Mouse (Mus musculus): ENCODE measurements around the gene Slc35d2. TPM values are rescaled to one million over a fixed set of nuclear protein-coding genes. Genes with fewer than 3 reads are reported as not detected.
"Not testable (repeated sequence)": the region's sequence is repeated elsewhere in the genome, so short reads cannot be mapped to it uniquely, and the experiment has no call there.

The Slc35d2 gene
- polyA plus RNA-seq, 1 experiment from 2014 or later: 12.6 TPM

DNA sequence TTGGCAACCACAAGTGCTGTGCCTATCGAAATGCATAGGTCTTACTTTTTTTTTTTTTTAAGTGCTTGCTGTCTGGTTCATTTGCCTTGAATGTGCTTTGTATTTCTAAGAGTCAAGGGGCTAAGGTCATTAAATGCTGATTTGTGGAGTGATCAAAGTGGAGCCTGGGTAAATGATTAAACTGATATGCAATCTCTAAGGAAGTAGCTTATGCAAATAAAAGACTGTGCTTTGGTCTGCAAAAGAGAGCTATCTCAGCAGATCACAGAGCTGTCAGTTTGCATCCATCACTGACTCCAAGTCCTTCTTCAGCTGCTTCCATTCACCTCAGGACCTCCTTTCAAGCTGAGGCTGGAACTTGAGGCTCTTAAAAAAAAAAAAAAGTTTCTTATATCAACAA is 75.2 kb downstream of the Slc35d2 start:
- H3K9me3 ChIP-seq (ENCODE audit: control insufficient read depth): no peaks in the 10 kb centered on the region
- no peaks in the 10 kb centered on the region for H3K4me1 ChIP-seq (replicated peaks; ENCODE audit: control insufficient read depth, insufficient read depth, low read length)
- no peaks in the 10 kb centered on the region for H3K27me3 ChIP-seq (replicated peaks; ENCODE audit: control insufficient read depth, insufficient read depth, low read length)
- ATAC-seq: peak; percentile 82
- no peaks in the 10 kb centered on the region for H3K36me3 ChIP-seq (ENCODE audit: control insufficient read depth, insufficient read depth)
- H3K4me2 ChIP-seq (replicated peaks; ENCODE audit: low read depth): no peak overlapping the region
- no peak overlapping the region for H3K27ac ChIP-seq (ENCODE audit: low read depth, low read length)
- no peak for TF ChIP-seq CTCF (IDR thresholded peaks at IDR 0.05; ENCODE audit: low read depth)
- H3K9ac ChIP-seq (ENCODE audit: low read depth, low read length): no peak overlapping the region
- no peak overlapping the region for H3K4me3 ChIP-seq (ENCODE audit: low read depth, low read length)
- 20% methylated on average over 1 of the region's 1 CpGs for WGBS

DNA sequence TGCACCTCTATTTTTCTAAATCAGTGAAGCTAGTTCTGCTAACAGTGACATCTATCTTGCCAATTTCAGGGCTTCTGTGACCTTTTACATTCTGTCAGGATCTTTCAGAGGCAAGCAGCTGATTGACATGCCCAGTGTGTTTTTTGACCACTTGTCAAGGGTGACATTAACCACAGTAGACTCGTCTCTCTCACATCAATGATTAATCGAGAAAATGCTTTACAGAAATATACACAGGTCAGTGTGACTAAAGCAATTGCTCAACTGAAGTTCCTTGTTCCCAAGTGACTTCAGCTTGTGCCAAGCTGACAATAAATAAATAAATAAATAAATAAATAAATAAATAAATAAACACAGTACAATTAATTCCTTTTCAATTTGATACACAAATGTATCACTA is 76.9 kb downstream of the Slc35d2 start:
- H3K4me1 ChIP-seq (replicated peaks; ENCODE audit: control insufficient read depth, insufficient read depth, low read length); H3K27me3 ChIP-seq (replicated peaks; ENCODE audit: control insufficient read depth, insufficient read depth, low read length); ATAC-seq; H3K9ac ChIP-seq (ENCODE audit: low read depth, low read length); H3K27ac ChIP-seq (ENCODE audit: low read depth, low read length); H3K4me2 ChIP-seq (replicated peaks; ENCODE audit: low read depth); H3K9me3 ChIP-seq (ENCODE audit: control insufficient read depth); H3K4me3 ChIP-seq (ENCODE audit: low read depth, low read length); H3K36me3 ChIP-seq (ENCODE audit: control insufficient read depth, insufficient read depth): not testable (repeated sequence)
- WGBS: 52% methylated on average over 2 of the region's 2 CpGs

DNA sequence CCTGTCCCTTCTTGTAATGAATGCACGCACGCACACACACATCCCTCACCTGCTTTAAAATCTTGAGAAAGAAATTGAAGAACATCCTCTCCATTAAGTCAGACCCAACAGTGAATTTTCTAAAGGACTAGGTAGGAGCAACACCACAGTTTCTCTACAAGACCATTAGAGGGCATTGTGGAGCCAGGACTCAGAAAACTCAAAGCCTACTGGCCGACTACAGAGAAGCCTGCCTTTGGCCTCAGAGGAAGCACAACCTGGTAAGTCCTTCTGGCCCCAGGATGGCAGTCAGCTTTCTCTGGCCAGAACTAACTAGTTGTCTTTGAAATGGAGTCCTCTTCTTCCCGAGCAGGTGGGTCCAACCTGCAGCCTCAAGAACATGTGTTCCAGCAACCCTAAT is 78.3 kb downstream of the Slc35d2 start:
- H3K36me3 ChIP-seq (ENCODE audit: control insufficient read depth, insufficient read depth): no peaks in the 10 kb centered on the region
- H3K4me2 ChIP-seq (replicated peaks; ENCODE audit: low read depth): no peak overlapping the region
- H3K9ac ChIP-seq (ENCODE audit: low read depth, low read length): no peak overlapping the region
- no peak for ATAC-seq
- H3K27ac ChIP-seq (ENCODE audit: low read depth, low read length): no peak overlapping the region
- no peaks in the 10 kb centered on the region for H3K4me1 ChIP-seq (replicated peaks; ENCODE audit: control insufficient read depth, insufficient read depth, low read length)
- H3K27me3 ChIP-seq (replicated peaks; ENCODE audit: control insufficient read depth, insufficient read depth, low read length): no peaks in the 10 kb centered on the region
- peak; percentile 75 for TF ChIP-seq CTCF (IDR thresholded peaks at IDR 0.05; ENCODE audit: low read depth)
- 72% methylated on average over 4 of the region's 4 CpGs for WGBS
- no peaks in the 10 kb centered on the region for H3K9me3 ChIP-seq (ENCODE audit: control insufficient read depth)
- no peak overlapping the region for H3K4me3 ChIP-seq (ENCODE audit: low read depth, low read length)

- no peaks in the 10 kb centered on the region for H3K36me3 ChIP-seq (ENCODE audit: control insufficient read depth, insufficient read depth)
- no peak overlapping the region for H3K27ac ChIP-seq (ENCODE audit: low read depth, low read length)
- ATAC-seq: no peak
- H3K27me3 ChIP-seq (replicated peaks; ENCODE audit: control insufficient read depth, insufficient read depth, low read length): no peaks in the 10 kb centered on the region
- H3K9me3 ChIP-seq (ENCODE audit: control insufficient read depth): no peaks in the 10 kb centered on the region
- no peak overlapping the region for H3K4me3 ChIP-seq (ENCODE audit: low read depth, low read length)
- no peak overlapping the region for H3K4me2 ChIP-seq (replicated peaks; ENCODE audit: low read depth)
- TF ChIP-seq CTCF (IDR thresholded peaks at IDR 0.05; ENCODE audit: low read depth): no peak
- H3K9ac ChIP-seq (ENCODE audit: low read depth, low read length): no peak overlapping the region
- H3K4me1 ChIP-seq (replicated peaks; ENCODE audit: control insufficient read depth, insufficient read depth, low read length): no peaks in the 10 kb centered on the region
These were observed 79.6 kb downstream of the Slc35d2 start for GRCm38 (mm10) chr13:64049535-64049934.

DNA sequence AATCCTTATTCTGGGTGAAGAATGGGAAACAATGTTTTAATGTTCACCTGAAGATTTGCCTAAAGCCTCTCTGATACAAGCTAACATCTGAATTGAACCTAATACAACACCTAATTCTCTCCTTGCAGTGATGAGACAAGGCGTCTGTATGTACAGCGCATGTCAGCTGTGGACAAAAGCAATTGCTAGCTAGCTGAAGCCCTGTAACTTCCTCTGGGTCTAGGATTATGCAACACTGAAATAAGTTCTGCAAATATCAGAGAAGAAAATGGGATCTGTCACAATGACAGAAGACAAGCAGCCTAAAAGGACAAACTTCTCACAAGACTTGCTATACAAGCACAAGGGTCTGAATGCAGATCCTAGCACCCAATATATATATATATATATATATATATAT is 80.7 kb downstream of the Slc35d2 start:
- H3K4me3 ChIP-seq (ENCODE audit: low read depth, low read length): no peak overlapping the region
- H3K36me3 ChIP-seq (ENCODE audit: control insufficient read depth, insufficient read depth): no peaks in the 10 kb centered on the region
- no peaks in the 10 kb centered on the region for H3K9me3 ChIP-seq (ENCODE audit: control insufficient read depth)
- no peaks in the 10 kb centered on the region for H3K4me1 ChIP-seq (replicated peaks; ENCODE audit: control insufficient read depth, insufficient read depth, low read length)
- ATAC-seq: no peak
- 89% methylated on average over 2 of the region's 2 CpGs for WGBS
- no peak overlapping the region for H3K4me2 ChIP-seq (replicated peaks; ENCODE audit: low read depth)
- no peak overlapping the region for H3K27ac ChIP-seq (ENCODE audit: low read depth, low read length)
- no peaks in the 10 kb centered on the region for H3K27me3 ChIP-seq (replicated peaks; ENCODE audit: control insufficient read depth, insufficient read depth, low read length)
- no peak for TF ChIP-seq CTCF (IDR thresholded peaks at IDR 0.05; ENCODE audit: low read depth)
- H3K9ac ChIP-seq (ENCODE audit: low read depth, low read length): no peak overlapping the region

Other genes starting within 250 kb of the Slc35d2 start
- gene Hsd17b3, start 40.1 kb downstream of the Slc35d2 start, polyA plus RNA-seq (2015; fragmentation: Nextera tagmentation; extraction: Ambion mirVana): 0.31 and 0.41 TPM in 2 replicates
- gene Zfp367, start 23.8 kb upstream of the Slc35d2 start, polyA plus RNA-seq (2015; fragmentation: Nextera tagmentation; extraction: Ambion mirVana): 8.9 and 9.5 TPM in 2 replicates
- 11.8 and 12.7 TPM in 2 replicates for gene Habp4, start 32.5 kb upstream of the Slc35d2 start, polyA plus RNA-seq (2015; fragmentation: Nextera tagmentation; extraction: Ambion mirVana)
- 15.0 and 17.2 TPM in 2 replicates for gene Cdc14b, start 145.9 kb upstream of the Slc35d2 start, polyA plus RNA-seq (2015; fragmentation: Nextera tagmentation; extraction: Ambion mirVana)
- 28.9 and 29.9 TPM in 2 replicates for gene Aaed1, start 183.3 kb upstream of the Slc35d2 start, polyA plus RNA-seq (2015; fragmentation: Nextera tagmentation; extraction: Ambion mirVana)
- 1,058 and 1,193 TPM in 2 replicates for gene Ctsl, start 241.5 kb upstream of the Slc35d2 start, polyA plus RNA-seq (2015; fragmentation: Nextera tagmentation; extraction: Ambion mirVana)

All from intestine, postnatal 0 days (tissue).